Mouse (Mus musculus) thymus, postnatal 14 days (tissue): ENCODE results near the gene Faxc.

ENCODE experiments used
- DNase-seq: peaks from one replicate; pipeline ENCODE4 v3.0.0; 2021

Gene Faxc

DNA sequence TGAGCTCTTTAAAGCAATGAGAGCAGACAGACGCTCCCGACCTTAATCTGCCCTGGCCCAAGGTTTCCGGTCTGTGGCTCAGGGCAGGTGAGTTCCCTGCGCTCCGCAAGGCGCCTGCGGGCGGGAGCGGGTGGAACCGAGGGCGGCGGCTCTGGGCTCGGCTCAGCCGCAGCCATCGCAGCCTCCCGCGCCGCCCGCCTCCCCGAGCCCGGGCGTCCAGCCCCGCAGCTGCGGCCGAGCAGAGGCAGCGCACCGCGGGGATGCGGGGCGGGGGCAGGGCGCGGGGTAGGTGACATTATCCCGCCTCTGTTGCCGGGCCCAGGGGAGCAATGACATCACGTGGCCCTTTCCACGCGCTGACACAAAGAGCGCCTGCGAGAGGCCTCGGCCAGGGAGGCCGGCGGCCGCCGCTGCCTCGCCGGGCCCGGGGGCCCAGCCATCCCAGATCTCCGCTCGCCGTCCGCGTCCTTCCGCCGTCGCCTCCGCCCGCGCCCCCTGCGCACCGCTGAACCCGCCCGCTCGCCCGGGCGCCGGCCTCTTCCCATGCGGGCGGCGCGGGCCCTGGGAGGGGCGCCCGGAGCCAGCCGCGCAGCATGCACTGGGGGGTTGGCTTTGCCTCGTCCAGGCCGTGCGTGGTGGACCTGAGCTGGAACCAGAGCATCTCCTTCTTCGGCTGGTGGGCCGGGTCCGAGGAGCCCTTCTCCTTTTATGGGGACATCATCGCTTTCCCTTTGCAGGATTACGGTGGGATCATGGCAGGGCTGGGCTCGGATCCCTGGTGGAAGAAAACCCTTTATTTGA, at the start of gene Faxc:
Faxc (plus strand) TSS at position 359 of the 801 bp plus-strand sequence.
- peak; percentile 6 for DNase-seq

DNA sequence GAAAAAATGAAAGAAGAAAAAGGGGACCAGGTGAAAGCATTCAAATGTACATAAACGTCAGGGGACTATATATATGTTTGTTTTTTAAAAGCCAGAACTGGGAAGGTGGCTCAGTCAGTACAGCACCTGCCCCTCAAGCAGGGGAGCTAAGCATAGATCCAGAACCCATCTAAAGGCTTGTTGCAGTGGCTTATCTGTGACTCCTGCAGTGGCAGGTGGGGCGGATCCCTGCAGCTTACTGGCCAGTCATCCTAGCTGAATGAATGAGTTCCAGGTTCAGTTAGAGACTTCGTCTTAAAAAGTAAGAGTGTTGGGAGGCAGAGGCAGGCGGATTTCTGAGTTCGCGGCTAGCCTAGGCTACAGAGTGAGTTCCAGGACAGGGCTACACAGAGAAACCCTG, 48.3 kb upstream of the Faxc start:
- no peak for DNase-seq

DNA sequence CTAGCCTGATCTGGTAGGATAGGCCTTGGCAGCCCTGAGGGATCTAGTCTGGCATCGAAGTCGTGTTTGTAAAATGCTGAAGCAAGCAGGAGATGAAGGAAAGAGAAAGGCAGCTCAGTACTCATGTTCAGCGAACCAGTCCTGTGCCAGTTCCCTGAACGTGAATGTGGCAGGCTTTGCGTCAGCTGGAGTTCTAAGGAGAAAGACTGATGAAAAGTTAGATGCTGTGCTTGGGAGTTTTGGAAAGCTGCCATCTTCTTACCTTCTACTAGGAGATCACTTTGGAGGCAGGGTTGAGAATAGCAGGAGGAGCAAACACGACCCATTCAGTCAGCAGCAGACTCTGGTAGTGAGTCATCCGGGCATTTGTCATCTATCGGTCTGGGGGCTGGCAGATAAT, 45.3 kb upstream of the Faxc start:
- DNase-seq: no peak

DNA sequence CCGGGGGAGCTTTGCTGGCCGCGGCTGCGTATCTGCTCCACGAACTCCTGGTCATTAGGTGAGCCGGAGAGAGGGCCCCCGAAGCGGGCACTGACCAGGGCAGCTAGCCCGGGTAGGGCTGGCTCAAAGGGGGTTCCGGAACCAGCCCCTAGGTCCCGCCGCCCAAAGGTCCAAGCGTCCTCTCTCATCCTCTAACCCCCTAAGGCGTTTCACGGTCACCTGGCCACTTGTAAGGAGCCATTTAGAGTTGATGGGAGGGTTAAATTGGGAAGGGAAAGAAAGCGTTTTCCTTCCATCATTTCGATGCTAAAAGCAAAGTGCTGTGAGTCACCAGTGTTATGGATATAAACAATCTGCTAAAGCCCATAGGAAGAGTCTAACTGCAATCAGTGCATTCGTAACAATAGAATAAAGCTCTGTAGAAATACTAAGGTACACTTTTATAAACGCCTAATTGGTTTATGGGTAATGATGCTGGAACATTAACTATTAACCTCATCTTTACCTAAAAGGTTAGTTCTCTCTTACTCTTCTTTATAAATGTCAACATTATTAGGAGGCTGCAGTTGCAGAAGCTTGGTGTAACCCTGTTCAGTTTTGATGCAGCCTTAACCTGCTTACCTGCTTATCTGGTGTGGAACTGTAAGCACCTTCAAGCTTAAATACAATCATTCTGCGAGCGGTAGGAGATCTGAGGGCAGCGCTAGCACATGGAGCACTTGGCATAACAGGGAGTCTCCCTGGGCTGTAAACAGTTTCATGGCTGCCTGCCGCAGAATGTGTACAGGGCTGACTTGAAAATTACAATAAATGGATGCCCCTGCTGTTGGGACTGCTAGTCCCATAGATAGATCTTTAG, 872 bp downstream of the Faxc start:
- DNase-seq: no peak

DNA sequence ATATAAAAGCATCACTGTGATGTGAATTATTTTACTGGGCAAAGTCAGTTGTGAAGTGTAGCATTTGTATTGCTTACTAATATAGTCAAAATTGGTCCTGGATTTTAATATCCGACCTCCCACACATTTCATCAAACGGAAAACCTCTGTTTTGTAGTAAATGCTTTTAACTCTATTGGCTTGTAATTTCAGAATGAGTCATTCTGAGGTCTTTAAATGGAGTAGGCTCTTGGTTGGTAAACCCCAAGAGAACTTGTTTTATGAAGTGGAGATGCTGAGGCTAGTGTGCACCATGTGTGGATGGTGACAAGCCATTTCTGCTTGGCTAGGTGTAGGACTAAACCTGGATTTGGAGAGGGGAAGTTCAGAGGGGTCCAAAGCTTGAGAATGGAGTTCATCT, 4.2 kb downstream of the Faxc start:
- no peak for DNase-seq

DNA sequence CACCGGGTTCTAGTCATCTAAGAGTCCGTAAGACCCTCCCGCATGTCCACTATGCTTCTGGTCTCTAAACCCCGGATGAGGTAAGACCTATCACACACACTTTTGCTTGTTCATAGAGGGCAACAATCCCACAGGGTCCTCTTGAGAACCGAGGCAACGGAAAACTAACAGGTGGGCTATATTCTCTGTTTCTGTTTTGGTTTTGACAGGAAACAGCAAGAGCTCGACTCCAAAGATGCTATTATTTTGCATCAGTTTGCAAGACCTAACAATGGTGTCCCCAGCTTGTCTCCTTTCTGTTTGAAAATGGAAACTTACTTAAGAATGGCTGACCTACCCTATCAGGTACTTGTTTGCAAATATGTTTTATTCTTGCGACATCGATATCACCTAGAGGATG, 5.3 kb downstream of the Faxc start:
- DNase-seq: no peak

DNA sequence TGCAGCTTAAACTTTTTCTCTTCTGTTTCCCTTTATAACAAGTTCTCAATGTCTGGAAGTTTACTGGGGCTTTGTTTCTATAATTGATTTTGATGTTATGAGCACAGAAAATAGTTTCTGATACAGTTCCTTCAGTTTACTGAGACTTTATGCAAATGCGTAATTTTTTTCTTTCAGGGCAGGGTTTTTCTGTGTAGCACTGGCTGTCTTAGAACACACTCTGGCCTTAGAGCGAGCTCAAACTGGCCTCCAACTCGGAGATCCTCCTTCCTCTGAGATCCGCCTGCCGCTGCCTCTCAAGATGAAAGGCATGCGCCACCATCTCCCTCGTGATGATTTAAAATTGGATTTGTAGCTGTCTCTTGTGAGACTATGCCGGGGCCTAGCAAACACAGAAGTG, 6.8 kb downstream of the Faxc start:
- no peak for DNase-seq

DNA sequence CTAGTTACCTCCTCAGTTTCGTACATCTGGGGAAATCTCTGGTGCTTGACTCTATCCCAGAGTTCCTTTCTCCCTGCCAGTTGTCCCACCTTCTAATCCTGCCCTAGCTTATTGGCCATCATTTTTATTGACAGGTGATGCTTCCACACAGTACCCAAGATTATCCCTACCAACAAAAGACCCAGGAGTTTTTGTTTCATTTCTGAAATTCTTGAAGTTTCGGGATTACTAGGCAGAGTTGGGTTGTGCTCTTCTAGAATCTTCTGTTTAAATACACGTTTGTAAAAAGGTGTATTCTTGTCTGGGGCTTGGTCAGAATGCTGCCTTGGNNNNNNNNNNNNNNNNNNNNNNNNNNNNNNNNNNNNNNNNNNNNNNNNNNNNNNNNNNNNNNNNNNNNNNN, 13.5 kb downstream of the Faxc start:
- no peak for DNase-seq

DNA sequence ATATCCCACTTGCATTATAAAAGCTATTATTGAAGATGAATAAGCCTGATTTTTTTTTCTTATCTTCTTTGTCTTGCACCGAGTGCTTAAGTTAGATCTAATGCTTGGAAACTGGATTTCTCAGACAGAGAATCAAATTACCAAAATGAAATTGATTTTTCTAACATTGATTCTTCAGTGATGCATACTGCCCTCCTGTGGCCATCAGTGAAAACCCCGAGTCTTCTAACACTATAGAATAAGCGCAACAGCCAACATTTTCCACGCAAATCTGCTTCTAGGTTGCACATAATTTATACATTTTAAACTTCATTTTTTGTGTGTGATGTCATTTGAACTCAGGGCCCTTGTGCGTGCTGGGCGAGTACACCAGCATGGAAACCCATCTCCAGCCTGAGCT, 20.3 kb downstream of the Faxc start:
- DNase-seq: peak; percentile 24

DNA sequence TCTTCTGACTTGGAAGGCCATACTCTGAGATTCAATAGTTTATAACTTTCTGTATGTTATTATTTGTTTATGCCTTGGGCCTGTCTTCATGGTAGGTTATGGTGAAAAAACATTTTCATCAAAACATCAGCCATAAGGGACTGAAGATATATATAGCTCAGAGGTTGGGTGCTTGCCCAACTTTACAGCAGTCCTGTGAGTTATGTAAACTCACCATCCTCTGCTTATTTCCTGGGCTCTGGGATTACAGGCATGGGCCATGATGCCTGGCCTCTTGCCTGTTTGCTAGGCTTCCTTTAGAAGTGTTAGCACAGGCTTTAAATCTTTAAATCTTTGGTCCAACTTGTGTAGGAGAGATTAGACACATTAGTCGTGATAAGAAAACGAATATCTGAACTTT, 21.1 kb downstream of the Faxc start:
- DNase-seq: no peak

DNA sequence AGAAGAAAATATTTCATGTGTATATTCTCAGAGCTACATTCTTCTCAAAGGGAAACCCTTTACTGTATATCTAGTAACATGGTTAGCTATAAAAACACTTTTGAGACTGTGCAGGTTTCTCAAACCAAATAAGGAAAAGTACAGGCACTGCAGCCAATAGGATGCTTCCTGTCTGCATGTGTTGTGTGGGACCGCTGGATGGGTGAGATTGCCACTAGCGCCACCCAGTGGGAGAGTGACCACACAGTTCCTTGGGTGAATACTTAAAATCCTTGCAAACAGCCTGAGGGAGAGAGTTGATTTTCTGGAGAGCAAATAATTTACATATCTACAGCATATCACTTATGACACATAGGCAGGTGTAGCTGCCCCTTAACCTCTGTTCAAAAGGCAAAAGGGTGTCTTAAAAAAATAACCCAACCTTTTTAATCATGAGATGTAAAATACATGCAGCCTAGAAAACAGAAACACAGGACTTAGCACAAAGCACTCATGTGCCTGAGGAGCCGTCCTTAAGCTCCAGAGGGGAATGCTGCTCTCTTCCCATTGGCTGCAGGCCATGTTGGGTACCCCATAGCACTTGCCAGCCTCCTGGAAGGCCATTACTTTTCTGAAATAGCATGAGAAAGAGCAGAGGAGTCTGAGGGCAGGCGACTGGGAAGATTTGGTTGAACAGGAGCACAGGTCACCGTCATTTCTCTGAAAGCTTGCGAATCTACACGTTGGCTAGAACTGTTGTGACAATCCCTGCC, 26.6 kb downstream of the Faxc start:
- DNase-seq: peak; percentile 61

DNA sequence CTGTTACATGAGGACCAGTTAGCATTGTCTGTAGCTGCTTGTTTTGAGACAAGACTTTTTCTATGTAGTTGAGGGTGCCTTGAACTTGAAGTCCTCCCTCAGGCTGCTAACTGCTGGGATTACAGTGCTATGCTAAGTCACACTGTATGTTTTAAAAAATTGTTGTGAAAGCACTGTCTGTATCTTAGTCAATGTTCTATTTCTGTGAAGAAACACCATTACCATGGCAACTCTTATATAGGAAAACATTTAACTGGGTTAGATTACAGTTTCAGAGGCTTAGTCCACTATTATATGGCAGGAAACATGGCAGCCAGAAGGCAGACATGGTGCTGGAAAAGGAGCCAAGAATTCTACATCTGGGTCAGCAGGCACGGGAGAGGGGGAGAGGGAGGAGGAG, 40.8 kb downstream of the Faxc start:
- no peak for DNase-seq

DNA sequence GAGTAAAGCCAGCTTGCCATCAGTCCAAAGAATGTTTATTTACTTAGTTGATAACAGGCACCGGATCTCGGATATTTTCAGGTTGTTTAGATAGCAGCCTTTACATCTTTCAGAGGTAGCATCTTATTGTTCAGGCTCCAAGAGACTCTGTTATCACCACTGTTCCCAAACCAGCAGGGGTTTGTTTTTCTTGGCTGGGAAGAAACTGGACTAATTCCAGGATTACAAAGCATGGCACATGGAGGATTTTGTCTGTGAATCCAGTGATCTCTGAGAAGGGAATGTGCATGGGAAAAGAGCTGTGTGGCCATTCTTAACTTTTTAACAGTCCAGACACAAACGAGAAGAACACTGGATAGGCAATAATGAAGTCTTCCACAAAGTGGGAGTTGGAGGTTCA, 43.0 kb downstream of the Faxc start:
- no peak for DNase-seq

DNA sequence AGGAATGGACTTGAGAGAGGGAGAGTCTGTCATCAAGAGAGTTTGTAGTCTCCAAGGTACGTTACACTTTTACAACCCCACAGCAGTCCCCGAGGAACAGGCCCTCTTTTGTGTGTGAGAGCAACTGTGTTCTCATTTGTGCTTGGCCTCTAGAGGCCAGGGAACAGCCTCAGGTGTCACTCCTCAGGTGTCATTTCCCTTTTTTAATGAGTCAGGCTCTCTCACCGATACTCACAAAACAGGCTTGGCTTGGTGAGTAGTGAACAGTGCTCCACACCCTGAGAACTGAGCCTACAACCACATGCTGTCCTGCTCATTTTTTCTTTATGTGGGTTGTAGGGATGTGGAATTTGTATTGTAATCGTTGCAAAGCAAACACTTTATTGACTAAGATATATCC, 49.3 kb downstream of the Faxc start:
- DNase-seq: no peak

DNA sequence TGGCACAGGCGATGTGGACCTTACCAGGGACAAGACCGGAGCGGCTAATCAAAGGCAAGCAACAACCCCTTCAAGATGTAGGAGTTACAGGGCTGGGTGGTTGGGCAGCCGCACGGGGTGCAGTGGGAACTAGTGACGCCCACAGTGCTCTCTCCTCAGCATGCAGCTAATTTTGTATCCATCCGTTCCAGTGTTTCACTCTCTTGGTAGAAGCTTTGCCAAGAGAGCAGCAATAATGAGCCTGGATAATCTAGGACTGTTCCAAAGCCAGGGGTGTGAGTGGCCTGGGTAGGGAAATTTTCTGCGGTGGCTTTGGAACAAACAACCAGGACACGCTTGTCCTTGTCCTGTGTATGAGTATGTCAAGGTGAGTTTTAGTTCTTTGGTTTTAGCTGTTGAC, 51.3 kb downstream of the Faxc start:
- no peak for DNase-seq

DNA sequence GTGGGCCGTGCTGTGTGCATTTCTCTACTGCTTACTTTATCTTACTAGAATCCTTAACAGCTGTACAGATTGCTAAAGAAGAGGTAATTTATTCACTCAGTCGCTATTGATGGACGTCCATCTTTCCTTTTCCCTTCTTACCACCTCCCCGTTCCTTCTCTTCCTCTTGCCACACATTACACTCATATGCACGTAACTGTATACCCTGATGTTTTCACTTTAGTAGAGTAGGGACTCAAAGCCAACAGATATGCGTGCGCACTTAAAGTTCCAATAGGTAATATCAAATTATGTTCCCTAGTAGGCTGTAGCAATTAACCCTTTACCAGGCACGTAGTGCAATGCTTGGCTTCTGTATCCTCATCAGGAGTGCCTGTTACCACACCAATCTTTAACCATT, 55.7 kb downstream of the Faxc start:
- DNase-seq: no peak

DNA sequence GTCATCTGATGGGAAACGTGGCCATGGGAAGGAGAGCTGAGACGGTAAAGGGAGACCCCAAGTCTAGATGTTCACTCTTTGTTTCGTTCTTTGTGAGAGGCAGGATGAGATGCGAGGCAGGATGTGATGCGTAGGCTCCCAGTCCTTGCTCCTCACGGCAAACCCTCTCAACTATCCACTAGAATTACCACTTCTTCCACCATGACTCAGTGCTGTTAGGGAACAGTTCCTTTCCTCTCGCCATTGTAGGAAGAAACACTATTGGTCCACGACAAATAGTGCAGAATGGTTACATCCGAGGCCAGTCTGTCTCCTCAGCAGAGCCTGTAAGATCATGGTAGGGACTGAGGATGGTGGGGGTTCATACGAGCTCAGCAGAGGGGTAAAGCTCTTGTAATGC, 56.3 kb downstream of the Faxc start:
- DNase-seq: no peak

DNA sequence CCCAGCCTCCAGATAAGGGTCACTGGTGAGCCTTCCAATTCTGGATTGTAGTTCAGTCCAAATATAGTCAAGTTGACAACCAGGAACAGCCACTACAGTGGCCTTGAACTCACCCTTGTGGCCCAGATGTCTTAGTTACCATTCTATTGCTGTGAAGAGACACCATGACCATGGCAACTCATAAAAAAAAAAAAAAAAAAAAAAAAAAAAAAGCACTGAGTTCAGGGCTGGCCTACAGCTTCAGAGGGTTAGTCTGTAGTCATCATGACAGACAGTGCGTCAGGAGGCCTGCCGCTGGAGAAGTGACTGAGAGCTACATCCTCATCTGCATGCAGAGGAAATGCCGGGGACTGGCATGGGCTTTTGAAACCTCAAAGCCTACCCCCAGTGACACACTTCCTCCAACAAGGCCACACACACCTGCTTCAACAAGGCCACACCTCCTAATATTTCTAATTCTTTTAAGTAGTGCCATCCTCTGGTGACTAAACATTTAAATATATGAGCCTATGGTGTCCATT, 58.5 kb downstream of the Faxc start:
- DNase-seq: no peak

DNA sequence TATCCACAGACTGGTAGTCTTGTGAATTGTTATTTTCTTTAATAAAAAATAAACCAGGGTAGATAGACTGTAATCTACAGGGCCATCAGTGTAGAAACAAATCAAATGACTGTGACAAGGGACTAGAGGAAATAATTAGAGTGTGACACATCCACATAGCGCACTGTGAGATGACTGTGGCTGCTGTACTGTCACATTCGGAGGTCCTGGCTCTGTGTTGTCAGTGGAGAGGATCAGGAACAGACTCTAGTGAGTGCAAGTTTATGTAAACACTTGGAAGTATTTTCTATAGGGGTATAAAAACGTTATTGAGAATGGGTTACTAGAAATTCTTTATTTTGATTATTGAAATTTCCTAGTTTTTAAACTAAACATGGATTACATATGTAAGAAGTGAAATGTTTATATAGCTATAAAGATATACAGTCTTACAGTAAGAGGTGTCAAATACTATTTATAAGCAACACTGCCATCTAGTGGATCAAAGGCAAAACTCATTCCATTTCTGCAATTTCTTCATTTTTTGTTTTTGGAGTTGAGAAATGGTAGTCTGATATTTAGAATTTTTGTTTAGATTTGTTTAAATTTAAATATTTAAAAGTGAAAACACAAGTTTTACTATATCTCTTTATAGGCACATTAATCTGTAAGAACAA, 59.6 kb downstream of the Faxc start:
- DNase-seq: no peak

DNA sequence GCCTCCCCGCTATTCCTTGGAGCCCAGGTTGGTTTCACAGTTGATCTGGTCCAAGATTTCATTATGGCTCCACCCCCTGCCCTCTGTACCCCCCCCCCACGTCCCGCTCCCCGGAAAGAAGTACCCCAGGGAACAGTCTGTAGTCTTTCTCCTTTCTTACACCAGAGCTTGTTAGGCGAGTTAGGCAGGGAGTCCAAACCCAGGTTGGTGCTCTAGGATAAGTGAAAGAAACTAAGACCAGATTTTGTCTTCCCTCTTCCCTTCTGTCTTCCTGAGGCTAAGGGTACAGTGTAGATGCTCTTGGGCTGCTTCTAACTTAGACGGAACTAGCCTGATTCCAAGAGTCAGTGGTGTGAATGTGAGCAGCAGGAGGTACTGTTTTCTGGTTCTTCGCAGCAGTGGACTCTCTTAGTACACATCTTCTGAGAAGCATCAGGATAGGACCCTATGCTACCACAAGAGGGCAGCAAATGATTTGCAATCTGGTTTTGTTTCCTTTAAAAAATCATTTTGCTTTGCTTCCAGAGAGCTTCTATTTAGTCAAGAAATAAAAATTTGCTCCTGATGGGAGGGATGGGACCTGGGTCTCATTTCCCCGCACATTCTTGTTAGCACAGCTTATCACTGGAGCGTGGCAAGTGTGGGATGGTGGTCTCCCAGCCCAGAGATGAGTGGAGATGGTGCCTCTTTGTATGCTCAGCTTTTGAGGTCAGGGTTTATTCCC, 86.7 kb downstream of the Faxc start:
- DNase-seq: peak; percentile 3

DNA sequence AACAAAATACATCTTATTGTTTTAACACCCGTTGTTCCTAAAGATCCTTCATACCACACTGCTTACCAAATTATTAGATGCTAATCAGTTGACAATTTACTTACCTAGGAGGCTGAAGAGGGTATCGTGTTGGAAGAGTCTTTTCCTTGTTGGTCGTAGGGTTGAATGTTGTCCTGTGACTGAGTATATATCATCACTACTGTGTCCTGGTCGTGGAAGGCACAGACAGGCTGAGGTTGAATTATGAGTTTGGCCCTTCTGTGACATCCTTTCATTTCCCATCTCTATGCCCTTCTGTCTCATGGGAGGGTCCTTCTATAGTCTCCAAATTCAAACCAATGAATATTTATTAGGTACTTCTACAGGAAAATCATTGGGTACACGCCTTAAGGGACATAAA, 87.3 kb downstream of the Faxc start:
- DNase-seq: no peak

DNA sequence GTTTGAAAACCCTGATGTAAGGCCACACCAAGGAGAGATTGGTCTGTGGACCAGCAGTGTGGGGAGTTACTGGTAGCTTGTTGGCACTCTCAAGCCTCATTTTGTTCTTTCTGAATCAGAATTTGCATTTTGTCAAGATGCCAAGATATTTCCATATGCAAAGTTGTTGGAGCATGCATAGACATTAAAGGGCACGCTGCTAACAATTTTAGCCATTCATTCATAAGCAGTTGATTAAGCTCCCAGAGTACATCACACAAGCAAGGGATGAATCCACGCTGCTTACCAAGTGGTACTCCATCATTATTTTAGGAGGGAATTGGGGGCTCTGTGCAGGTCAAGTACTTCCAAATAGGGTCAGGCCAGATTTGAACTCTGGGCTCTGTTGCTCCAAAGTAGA, 98.8 kb downstream of the Faxc start:
- no peak for DNase-seq
